Mouse (Mus musculus): ENCODE measurements around the gene Rfwd3. TPM values are rescaled to one million over a fixed set of nuclear protein-coding genes. Genes with fewer than 3 reads are reported as not detected.
"Not testable (repeated sequence)": the region's sequence is repeated elsewhere in the genome, so short reads cannot be mapped to it uniquely, and the experiment has no call there.

Gene Rfwd3
- polyA plus RNA-seq, 1 experiment from 2014 or later: 39.8 TPM

- H3K9ac ChIP-seq (ENCODE audit: low read length): no peak overlapping the region
- H3K36me3 ChIP-seq (ENCODE audit: control insufficient read depth, insufficient read depth): no peaks in the 10 kb centered on the region
- H3K27me3 ChIP-seq (ENCODE audit: control insufficient read depth, insufficient read depth, low read length): no peaks in the 10 kb centered on the region
- no peak overlapping the region for H3K27ac ChIP-seq (ENCODE audit: low read length)
- no peak overlapping the region for H3K4me3 ChIP-seq (ENCODE audit: low read length)
- H3K9me3 ChIP-seq (replicated peaks; ENCODE audit: control insufficient read depth, low read length): no peaks in the 10 kb centered on the region
- 83% methylated on average over 12 of the region's 12 CpGs for WGBS
- no peaks in the 10 kb centered on the region for H3K4me1 ChIP-seq (ENCODE audit: control insufficient read depth, insufficient read depth, low read length)
- no peak for ATAC-seq (replicated peaks; ENCODE audit: extremely low read depth, insufficient read depth, low FRiP score)
- H3K4me2 ChIP-seq (ENCODE audit: low read depth, low read length): no peak overlapping the region
Observed at GRCm38 (mm10) chr8:111314729-111315128, 14.7 kb upstream of the Rfwd3 start.

GRCm38 (mm10) chr8:111313961-111314360 is 13.9 kb upstream of the Rfwd3 start:
- not testable (repeated sequence) for H3K4me2 ChIP-seq (ENCODE audit: low read depth, low read length); H3K9me3 ChIP-seq (replicated peaks; ENCODE audit: control insufficient read depth, low read length); H3K4me1 ChIP-seq (ENCODE audit: control insufficient read depth, insufficient read depth, low read length); H3K4me3 ChIP-seq (ENCODE audit: low read length); H3K27ac ChIP-seq (ENCODE audit: low read length); ATAC-seq (replicated peaks; ENCODE audit: extremely low read depth, insufficient read depth, low FRiP score); H3K36me3 ChIP-seq (ENCODE audit: control insufficient read depth, insufficient read depth); H3K9ac ChIP-seq (ENCODE audit: low read length); H3K27me3 ChIP-seq (ENCODE audit: control insufficient read depth, insufficient read depth, low read length)
- WGBS: 93% methylated on average over 6 of the region's 6 CpGs

- no peak overlapping the region for H3K4me3 ChIP-seq (ENCODE audit: low read length)
- WGBS: 71% methylated on average over 3 of the region's 3 CpGs
- H3K27ac ChIP-seq (ENCODE audit: low read length): no peak overlapping the region
- ATAC-seq (replicated peaks; ENCODE audit: extremely low read depth, insufficient read depth, low FRiP score): no peak
- no peaks in the 10 kb centered on the region for H3K27me3 ChIP-seq (ENCODE audit: control insufficient read depth, insufficient read depth, low read length)
- H3K4me2 ChIP-seq (ENCODE audit: low read depth, low read length): no peak overlapping the region
- H3K36me3 ChIP-seq (ENCODE audit: control insufficient read depth, insufficient read depth): no peaks in the 10 kb centered on the region
- H3K9me3 ChIP-seq (replicated peaks; ENCODE audit: control insufficient read depth, low read length): no peaks in the 10 kb centered on the region
- no peak overlapping the region for H3K9ac ChIP-seq (ENCODE audit: low read length)
- no peaks in the 10 kb centered on the region for H3K4me1 ChIP-seq (ENCODE audit: control insufficient read depth, insufficient read depth, low read length)
Observed at GRCm38 (mm10) chr8:111312758-111313162, 12.7 kb upstream of the Rfwd3 start.

GRCm38 (mm10) chr8:111310006-111310405 is 10.0 kb upstream of the Rfwd3 start:
- not testable (repeated sequence) for ATAC-seq (replicated peaks; ENCODE audit: extremely low read depth, insufficient read depth, low FRiP score); H3K4me1 ChIP-seq (ENCODE audit: control insufficient read depth, insufficient read depth, low read length); H3K27ac ChIP-seq (ENCODE audit: low read length); H3K4me3 ChIP-seq (ENCODE audit: low read length); H3K36me3 ChIP-seq (ENCODE audit: control insufficient read depth, insufficient read depth); H3K9ac ChIP-seq (ENCODE audit: low read length); H3K27me3 ChIP-seq (ENCODE audit: control insufficient read depth, insufficient read depth, low read length); H3K9me3 ChIP-seq (replicated peaks; ENCODE audit: control insufficient read depth, low read length); H3K4me2 ChIP-seq (ENCODE audit: low read depth, low read length)
- 79% methylated on average over 15 of the region's 15 CpGs for WGBS

GRCm38 (mm10) chr8:111305031-111305730 is 5.2 kb upstream of the Rfwd3 start:
- H3K4me1 ChIP-seq (ENCODE audit: control insufficient read depth, insufficient read depth, low read length): no peaks in the 10 kb centered on the region
- 19% methylated on average over 5 of the region's 5 CpGs for WGBS
- no peak overlapping the region for H3K9ac ChIP-seq (ENCODE audit: low read length)
- no peaks in the 10 kb centered on the region for H3K27me3 ChIP-seq (ENCODE audit: control insufficient read depth, insufficient read depth, low read length)
- no peaks in the 10 kb centered on the region for H3K9me3 ChIP-seq (replicated peaks; ENCODE audit: control insufficient read depth, low read length)
- ATAC-seq (replicated peaks; ENCODE audit: extremely low read depth, insufficient read depth, low FRiP score): no peak
- H3K36me3 ChIP-seq (ENCODE audit: control insufficient read depth, insufficient read depth): no peaks in the 10 kb centered on the region
- no peak overlapping the region for H3K4me3 ChIP-seq (ENCODE audit: low read length)
- 0 out of 2 replicates have a peak overlapping the region, but pooled peaks have one; percentile 2 for H3K4me2 ChIP-seq (ENCODE audit: low read depth, low read length)
- H3K27ac ChIP-seq (ENCODE audit: low read length): no peak overlapping the region

GRCm38 (mm10) chr8:111304359-111304758 is 4.3 kb upstream of the Rfwd3 start:
- 81% methylated on average over 3 of the region's 3 CpGs for WGBS
- H3K4me1 ChIP-seq (ENCODE audit: control insufficient read depth, insufficient read depth, low read length): no peaks in the 10 kb centered on the region
- H3K27ac ChIP-seq (ENCODE audit: low read length): no peak overlapping the region
- no peaks in the 10 kb centered on the region for H3K36me3 ChIP-seq (ENCODE audit: control insufficient read depth, insufficient read depth)
- H3K27me3 ChIP-seq (ENCODE audit: control insufficient read depth, insufficient read depth, low read length): no peaks in the 10 kb centered on the region
- H3K4me2 ChIP-seq (ENCODE audit: low read depth, low read length): no peak overlapping the region
- no peak overlapping the region for H3K4me3 ChIP-seq (ENCODE audit: low read length)
- H3K9me3 ChIP-seq (replicated peaks; ENCODE audit: control insufficient read depth, low read length): no peaks in the 10 kb centered on the region
- no peak overlapping the region for H3K9ac ChIP-seq (ENCODE audit: low read length)
- no peak for ATAC-seq (replicated peaks; ENCODE audit: extremely low read depth, insufficient read depth, low FRiP score)

GRCm38 (mm10) chr8:111303076-111303803 is 3.2 kb upstream of the Rfwd3 start:
- not testable (repeated sequence) for ATAC-seq (replicated peaks; ENCODE audit: extremely low read depth, insufficient read depth, low FRiP score); H3K4me2 ChIP-seq (ENCODE audit: low read depth, low read length); H3K27me3 ChIP-seq (ENCODE audit: control insufficient read depth, insufficient read depth, low read length); H3K9me3 ChIP-seq (replicated peaks; ENCODE audit: control insufficient read depth, low read length); H3K27ac ChIP-seq (ENCODE audit: low read length); H3K4me1 ChIP-seq (ENCODE audit: control insufficient read depth, insufficient read depth, low read length); H3K9ac ChIP-seq (ENCODE audit: low read length); H3K4me3 ChIP-seq (ENCODE audit: low read length); H3K36me3 ChIP-seq (ENCODE audit: control insufficient read depth, insufficient read depth)
- 64% methylated on average over 5 of the region's 5 CpGs for WGBS

GRCm38 (mm10) chr8:111300597-111301546 is 850 bp upstream of the Rfwd3 start:
- Histone ChIP-seq H3K27me3 (ENCODE audit: control insufficient read depth, insufficient read depth, low read length) (no peaks in the 10 kb centered on the region), H3K4me2 (ENCODE audit: low read depth, low read length) (peak overlapping the region; percentile 63), H3K4me1 (ENCODE audit: control insufficient read depth, insufficient read depth, low read length) (peaks cover 5% of the 10 kb centered on the region), H3K4me3 (ENCODE audit: low read length) (peak overlapping the region; percentile 47), H3K9me3 (replicated peaks; ENCODE audit: control insufficient read depth, low read length) (no peaks in the 10 kb centered on the region), H3K9ac (ENCODE audit: low read length) (peak overlapping the region; percentile 46; the same call in 1 of the 2 replicates), H3K36me3 (ENCODE audit: control insufficient read depth, insufficient read depth) (peaks cover 8% of the 10 kb centered on the region), H3K27ac (ENCODE audit: low read length) (peak overlapping the region; percentile 78)
- 64% methylated on average over 11 of the region's 11 CpGs for WGBS
- ATAC-seq (replicated peaks; ENCODE audit: extremely low read depth, insufficient read depth, low FRiP score): no peak
